Mouse (Mus musculus): Measurements from ENCODE around the gene Akr1c20.

The Akr1c20 gene

DNA sequence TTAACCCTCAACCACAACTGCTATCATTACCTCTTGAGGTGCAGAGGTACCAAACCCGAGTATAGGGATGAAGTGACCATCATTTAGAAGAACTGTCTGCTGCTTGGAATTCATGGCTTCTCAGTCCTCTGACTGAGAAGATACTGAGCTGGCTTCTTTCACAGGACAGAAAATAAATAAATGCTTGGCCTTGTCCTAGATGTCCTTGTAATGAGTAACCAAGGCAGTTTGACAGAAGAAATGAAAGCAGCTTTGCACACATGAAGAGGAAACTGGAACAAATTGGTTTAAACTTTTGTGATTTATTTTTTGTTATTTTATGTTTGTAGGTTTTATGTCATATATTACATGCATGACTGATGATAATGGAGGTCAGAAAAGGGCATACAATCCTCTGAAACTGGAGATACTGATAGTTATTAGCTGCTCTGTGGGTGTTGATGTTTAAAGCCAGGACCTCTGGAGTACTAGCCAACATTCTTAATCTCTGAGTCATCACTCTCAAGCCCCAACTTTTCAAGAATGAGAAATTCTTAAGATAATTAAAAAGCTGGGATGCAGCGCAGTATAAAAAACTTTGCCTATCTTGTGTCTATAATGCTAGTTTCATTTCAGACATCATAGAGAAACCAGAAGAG is at the start of gene Akr1c20:
TSS of gene Akr1c20 (minus strand) at position 145 of the 638 bp plus-strand sequence.
- no peak for DNase-seq

- no peak for DNase-seq
Measured at GRCm38 (mm10) chr13:4565996-4566395, 42.9 kb upstream of the Akr1c20 start.

- DNase-seq = no peak
Measured at GRCm38 (mm10) chr13:4560500-4560899, 37.4 kb upstream of the Akr1c20 start.

DNA sequence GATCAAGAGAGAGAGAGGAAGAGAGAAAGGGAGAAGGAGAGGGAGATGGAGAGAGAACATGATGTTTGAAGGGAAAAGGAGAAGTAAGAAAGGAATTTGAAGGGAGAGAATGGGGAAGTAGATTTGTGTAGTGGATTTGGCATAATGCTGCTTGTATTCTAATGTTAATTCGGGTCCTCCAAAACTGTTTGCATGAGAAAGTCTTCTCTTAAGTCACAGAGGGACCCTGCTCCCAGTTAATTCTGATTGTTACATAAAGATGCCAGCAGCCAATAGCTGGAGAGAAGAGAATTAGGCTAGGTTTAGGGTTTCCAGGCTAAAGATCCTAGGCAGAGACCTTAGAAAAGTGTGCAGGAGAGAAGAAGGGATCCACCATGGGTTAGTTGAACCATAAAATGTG is 36.0 kb upstream of the Akr1c20 start:
- DNase-seq = no peak

DNA sequence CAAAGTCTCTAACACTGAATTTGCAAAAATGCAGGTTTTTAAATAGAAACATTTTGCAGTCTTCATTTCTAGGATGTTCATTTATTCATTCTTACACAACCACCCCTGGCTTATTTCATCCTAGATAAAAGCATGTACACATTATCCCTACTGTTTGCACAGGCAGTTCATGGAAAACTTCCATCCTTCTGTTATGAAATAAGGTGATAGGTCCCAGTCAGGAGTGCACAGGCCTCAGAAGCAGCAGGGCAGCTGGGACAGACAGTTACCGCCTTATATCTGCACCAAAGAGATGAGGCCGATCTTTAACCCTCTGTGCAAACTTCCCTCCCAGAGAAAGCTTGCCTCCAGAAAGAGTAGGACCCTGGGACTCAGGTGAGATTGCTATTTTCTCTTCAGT is 8.3 kb downstream of the Akr1c20 start:
- no peak for DNase-seq

DNA sequence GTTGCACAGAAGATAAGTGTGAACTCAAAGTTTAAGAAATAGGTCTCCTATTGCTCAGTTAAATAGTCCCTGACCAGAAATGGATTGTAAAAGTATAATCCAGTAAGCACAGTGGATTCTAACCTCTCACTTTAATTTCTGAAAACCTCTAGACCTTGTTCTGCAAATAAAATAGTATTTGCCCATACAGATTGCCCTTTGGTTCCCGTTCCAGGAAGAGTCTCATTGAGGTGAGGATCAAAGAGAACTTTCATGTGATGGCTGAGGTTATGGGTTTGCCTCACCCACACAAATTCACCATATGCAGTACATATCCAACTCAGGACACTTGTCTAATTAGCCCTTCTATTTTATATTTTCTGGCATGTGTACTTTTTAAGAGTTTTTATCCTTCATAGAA is 55.2 kb downstream of the Akr1c20 start:
- DNase-seq = no peak

DNA sequence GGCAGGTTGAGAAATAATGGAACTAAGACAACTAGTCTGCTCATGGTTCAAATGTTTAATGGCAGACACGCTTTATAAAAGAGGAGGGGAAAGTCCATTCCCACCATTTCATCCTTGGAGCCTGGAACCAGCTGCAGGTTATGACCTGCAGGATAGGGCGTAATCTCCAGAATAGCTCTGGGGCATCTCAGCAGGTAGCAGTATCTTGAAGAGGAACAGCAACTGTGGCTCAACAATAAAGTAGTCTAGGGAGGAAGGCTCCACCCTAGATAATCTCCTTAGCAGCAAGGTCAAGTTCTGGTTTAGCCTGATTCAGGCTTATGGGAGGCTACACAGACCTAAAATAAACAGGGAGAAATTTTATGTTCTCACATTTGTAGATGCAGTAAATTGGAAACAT is 57.5 kb downstream of the Akr1c20 start:
- no peak for DNase-seq

Data from cerebellum, postnatal 36 days (tissue).